Mouse (Mus musculus) left cerebral cortex, adult 2 months (tissue): ENCODE results near the gene Slc51b. TPM values are rescaled to one million over a fixed set of nuclear protein-coding genes. Genes with fewer than 3 reads are reported as not detected.

ENCODE experiments used
- DNase-seq, 2 experiments: peaks; one replicate each; pipeline ENCODE4 v3.0.0; 2021 to 2022; ENCODE audit warnings: low spot score in 2 of 2, mixed read lengths in 1 of 2; ENCODE audit errors: extremely low spot score in 1 of 2
- H3K27ac ChIP-seq: fragments of 200-600 bp; 2 replicates; pipeline ENCODE4 v1.8.1; 2022
- H3K4me3 ChIP-seq: fragments of 200-600 bp; 2 replicates; pipeline ENCODE4 v1.8.1; 2022
- CTCF ChIP-seq: fragments of 200-600 bp; IDR thresholded peaks from 2 replicates; pipeline ENCODE4 v1.8.1; 2022; ENCODE audit warnings: antibody characterized with exemption, mild to moderate bottlenecking, moderate library complexity
- intact Hi-C: fragments of 180-260 bp; cut with DNase I; formaldehyde crosslinking; loops from one replicate; pipeline ENCODE4 v1.15.1; 2025
- total RNA-seq, 2 experiments: library from RNA; stranded (reverse); gene quantifications; 2 replicates each; pipeline ENCODE4 v1.2.3; 2021

Slc51b gene
- total RNA-seq, 2 experiments from 2014 or later: not detected

DNA sequence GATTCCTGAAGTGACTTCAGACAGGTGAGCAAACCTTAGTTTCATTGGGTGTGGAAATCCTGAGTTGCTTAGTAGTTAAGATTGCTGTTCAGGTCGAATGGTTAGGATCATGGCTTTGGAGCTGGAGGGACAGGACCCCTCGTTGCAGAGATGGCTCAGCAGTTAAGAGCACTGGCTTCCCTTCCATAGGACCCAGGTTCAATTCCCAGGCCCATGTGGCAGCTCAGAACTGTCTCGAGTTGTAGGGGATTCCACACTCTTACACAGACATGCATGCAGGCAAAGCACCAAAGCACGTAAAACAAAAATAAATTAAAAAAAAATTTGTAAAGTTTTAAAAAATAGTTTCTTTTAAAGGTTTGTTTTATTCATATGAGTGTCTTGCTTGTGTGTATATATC lies 12.5 kb upstream of the Slc51b start:
- Histone ChIP-seq H3K4me3 (peak overlapping the region; percentile 88), H3K27ac (no peak overlapping the region; the same call in 1 of the 2 replicates)
- TF ChIP-seq CTCF: no peak
- DNase-seq: no peak
- intact Hi-C loops: loop anchor here (1.0 kb wide), 1 partner anchor 25 kb away; the partner anchor contains the start of gene Spg21

DNA sequence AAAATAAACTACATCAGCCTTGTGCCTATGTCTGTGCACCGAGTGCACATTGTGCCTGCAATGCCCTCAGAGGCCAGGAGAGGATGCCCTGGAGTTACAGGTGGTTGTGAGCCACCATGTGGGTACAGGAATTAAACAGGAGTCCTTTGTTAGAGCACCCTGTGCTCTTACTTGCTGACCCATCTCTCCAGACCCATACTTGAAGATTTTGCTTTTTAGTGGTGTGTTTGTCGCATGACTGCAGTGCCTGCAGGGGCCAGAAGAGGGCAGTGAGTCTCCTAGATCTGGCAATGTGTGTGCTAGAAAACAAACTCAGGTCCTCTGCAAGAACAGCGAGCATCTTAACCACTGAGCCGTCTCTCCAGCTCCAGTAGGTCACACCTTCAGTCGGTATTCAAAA lies 11.4 kb upstream of the Slc51b start:
- H3K4me3 ChIP-seq: no peak overlapping the region
- intact Hi-C loops: no loop called here
- no peak overlapping the region for H3K27ac ChIP-seq
- TF ChIP-seq CTCF: peak; percentile 53
- DNase-seq: peak in 1 of 2 experiments; percentile 32

DNA sequence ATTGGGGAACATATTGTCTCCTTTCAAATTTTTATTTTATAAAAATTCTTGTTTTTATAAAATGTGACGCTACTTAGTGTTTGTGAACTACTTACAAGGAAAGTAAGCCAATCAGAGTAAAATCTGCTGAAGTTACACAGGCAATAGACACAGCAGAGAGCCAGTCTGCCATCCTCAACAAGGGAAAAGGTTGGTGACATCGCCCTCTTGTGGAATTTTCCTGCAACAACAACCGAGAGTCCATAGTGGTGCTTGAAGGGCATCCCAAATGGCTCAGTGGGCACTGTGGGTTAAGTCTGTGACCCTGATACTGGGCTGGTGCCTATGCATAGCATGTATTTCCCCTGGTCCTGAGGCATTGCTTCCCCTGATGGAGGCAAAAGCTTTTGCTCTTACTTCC lies 9.5 kb upstream of the Slc51b start:
- peak; percentile 84 to 89 for DNase-seq
- intact Hi-C loops: loop anchor here (1.0 kb wide), 2 partner anchors 39 to 60 kb away; no protein-coding TSS in a partner anchor
- peak; percentile 97 for TF ChIP-seq CTCF
- Histone ChIP-seq H3K27ac (no peak overlapping the region), H3K4me3 (no peak overlapping the region)

DNA sequence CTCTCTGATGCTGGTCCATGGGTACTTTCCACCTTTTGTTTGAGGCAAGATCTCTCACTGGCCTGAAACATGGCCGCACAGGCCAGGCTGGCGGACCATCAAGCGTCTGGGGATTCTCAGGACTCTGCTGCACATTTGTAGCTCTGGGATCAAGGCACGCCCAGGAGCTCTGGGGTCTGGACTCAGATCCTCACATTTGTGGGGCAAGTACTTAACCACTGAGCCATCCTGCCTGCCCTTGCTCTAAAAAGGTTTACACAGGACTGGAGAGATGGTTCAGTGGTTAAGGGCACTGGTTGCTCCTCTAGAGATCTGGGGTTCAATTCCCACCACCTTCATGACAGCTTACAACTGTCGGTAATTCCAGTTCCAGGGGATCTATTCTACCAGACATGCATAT lies 8.2 kb upstream of the Slc51b start:
- TF ChIP-seq CTCF: no peak
- no peak overlapping the region for H3K27ac ChIP-seq
- H3K4me3 ChIP-seq: no peak overlapping the region
- no peak for DNase-seq
- intact Hi-C loops: no loop called here

DNA sequence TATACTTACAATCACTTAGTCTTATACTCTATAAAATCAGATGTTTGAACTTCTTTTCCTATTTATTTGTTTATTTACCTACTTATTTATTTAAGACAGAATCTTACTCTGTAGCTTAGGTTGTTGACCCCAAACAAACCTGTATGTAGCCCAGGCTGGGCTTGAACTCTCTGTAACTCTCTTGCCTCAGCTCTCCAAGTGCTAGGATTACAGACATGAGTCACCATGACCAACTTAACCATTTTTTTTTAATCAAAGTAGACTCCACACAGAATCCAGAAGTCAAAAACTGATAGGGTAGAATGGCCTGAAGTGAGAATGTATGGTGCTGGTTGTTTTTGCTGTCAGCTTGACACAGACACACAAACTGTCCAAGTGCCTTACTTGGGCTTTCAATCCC lies 7.6 kb upstream of the Slc51b start:
- H3K27ac ChIP-seq: no peak overlapping the region
- H3K4me3 ChIP-seq: no peak overlapping the region
- intact Hi-C loops: no loop called here
- DNase-seq: no peak
- TF ChIP-seq CTCF: no peak

DNA sequence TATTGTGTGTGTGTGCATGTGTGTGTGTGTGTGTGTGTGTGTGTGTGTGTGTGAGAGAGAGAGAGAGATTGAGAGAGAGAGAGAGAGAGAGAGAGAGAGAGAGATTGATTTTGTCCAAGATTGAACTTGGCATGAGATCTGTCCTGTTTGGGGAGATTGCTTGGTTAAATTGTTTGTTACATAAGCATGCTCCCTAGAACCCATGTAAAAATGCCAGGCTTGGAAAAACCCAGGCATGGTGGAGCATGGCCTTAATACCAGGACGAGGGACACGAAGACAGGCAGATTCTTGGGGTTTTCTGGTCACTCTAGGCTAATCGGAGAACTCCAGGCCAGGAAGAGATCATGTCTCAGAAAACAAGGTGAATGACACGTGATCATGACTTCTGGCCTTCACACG lies 5.2 kb upstream of the Slc51b start:
- no peak overlapping the region for H3K27ac ChIP-seq
- H3K4me3 ChIP-seq: no peak overlapping the region
- TF ChIP-seq CTCF: no peak
- intact Hi-C loops: no loop called here
- no peak for DNase-seq

DNA sequence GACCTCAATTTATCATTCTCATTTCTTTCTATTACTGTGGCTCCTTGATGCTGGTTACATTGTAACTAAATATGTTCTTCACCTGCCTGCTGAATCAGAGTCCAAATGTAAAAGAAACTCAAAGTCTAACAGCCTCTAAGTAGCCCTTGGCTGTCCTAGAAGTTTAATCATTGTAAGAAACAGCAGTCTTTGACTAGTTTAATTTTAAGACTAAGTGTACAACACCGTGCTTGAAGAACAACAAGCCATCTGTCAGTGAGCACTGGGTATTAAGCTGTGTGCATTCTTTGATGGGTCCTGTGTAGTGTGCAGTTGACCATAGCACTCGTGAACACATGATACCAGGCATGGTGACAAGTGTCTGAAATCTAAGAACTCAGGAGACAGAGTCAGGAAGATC lies 4.8 kb upstream of the Slc51b start:
- TF ChIP-seq CTCF: no peak
- intact Hi-C loops: no loop called here
- Histone ChIP-seq H3K4me3 (no peak overlapping the region), H3K27ac (no peak overlapping the region)
- no peak for DNase-seq

DNA sequence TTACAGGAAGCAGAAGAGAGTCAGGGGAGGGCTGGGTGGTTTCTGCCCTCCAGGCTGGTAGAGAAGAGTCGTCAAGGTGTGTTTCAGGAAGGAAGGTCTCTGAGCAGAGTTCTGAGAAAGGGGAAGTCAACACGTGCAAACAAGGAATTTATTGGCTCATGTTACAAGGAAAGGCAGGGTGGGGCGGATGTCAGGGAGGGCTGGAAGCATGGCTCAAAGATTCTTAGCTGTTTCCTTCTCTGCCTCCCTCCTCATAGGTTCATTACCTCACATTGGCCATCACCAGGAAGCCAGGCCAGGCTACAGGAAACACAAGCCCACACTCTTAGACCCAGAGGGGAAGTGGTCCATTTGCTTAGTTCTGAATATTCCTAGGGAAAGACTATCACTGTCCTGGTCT lies 1.6 kb upstream of the Slc51b start:
- intact Hi-C loops: no loop called here
- no peak for TF ChIP-seq CTCF
- H3K4me3 ChIP-seq: no peak overlapping the region
- DNase-seq: no peak
- H3K27ac ChIP-seq: no peak overlapping the region

DNA sequence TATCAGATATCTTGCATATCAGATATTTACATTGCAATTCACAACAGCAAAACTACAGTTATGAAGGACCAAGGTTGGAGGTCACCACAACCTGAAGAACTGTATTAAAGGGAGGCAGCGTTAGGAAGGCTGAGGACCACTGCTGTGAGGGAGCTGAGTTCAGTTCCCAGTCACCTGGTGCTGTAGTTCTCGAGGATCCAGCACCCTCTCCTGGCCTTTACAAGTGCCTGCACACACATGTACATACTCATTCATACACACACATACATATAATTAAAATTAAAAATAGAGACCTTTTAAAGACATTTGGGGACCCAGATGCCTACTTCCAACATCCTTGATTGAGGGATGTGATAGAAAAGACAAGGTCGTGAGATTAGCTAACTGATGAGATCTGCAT lies 3.1 kb downstream of the Slc51b start:
- no peak for DNase-seq
- intact Hi-C loops: no loop called here
- no peak; the same call in none of the 2 replicates for TF ChIP-seq CTCF
- H3K4me3 ChIP-seq: no peak overlapping the region
- no peak overlapping the region for H3K27ac ChIP-seq

DNA sequence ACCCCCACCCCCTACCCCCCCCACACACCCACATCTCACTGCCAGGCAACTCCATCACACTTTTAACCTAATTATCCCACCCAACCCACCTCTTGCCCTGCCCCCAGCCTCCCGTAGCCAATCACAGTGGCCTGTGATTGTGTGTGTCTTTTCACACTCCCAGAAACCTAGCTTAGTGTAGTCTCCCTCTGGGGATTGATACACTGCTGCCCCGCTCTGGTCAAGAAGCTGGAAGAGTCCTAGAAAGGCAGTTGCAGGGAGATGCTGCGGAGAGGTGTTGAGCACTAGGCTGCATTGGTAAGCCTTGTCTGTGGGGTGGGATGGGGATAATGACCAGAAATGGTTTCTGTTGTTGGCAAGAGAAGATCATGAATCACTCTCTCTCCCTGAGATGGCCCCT lies 5.0 kb downstream of the Slc51b start:
- DNase-seq: no peak
- H3K27ac ChIP-seq: no peak overlapping the region
- intact Hi-C loops: no loop called here
- TF ChIP-seq CTCF: no peak; the same call in none of the 2 replicates
- no peak overlapping the region for H3K4me3 ChIP-seq

DNA sequence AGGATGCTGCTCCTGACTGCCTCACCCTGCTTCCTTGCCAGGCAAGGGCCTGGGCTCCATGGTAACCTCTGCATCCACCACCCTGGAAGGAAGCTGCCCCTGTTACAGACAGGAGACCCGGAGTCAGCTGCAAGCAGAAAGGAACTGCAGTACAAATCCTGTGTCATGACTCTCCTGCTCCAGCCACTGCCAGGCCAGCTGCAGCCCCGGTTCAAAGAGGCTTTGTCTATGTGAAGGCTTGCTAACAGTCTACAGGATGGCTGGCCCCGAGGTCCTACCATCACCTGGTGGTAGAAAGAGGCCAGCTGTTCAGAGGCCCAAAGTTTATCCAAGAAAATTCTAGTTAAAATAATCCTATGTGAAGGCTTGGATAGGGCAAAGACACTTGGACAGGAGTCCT lies 11.4 kb downstream of the Slc51b start:
- intact Hi-C loops: no loop called here
- H3K27ac ChIP-seq: peak overlapping the region; percentile 37

DNA sequence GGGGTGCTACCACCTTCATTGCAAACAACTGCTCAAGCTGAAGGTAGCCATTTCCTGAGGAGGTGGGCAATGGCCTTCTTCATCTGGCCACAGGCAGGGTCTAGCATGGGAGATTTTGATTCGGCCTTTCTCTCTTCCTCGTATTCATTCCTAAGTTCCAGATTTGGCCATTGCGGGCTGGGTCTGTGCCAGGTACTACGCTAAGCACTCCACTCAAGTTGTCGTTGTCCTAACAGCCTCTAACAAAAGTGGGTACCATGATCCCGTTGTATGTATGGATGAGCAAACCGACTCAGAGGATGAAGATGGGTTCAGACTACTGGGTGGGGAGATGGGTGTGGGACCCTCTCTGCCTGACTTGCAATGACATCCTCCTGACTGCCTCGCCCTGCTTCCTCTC lies 12.4 kb downstream of the Slc51b start:
- Histone ChIP-seq H3K4me3 (no peak overlapping the region), H3K27ac (no peak overlapping the region)
- intact Hi-C loops: no loop called here
- no peak for TF ChIP-seq CTCF
- no peak for DNase-seq

More for the DNA sequence above, 11.4 kb downstream of the Slc51b start:
- H3K4me3 ChIP-seq: no peak overlapping the region
- no peak for TF ChIP-seq CTCF
- no peak for DNase-seq

DNA sequence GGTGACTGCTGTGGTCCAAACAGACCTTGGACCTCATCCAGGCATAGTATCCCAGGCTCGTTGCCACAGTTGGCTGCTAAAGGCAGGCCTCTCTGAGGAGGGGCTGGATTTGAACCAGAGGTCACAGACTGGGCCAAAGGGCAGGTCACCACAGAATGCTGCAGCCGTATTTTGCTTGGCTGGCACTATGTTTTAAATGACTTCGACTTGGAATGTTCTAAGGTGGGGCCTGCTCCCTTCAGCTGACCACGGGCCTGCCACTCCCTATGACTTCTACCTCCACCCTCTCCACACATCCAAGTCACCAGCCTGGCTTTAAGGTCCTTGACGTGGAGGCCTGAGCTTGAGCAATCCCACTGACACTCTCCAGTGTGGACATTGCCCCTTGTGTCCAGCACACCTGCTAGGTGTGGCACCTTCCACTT lies 13.9 kb downstream of the Slc51b start:
- Histone ChIP-seq H3K4me3 (no peak overlapping the region), H3K27ac (no peak overlapping the region)
- no peak for DNase-seq
- TF ChIP-seq CTCF: no peak
- intact Hi-C loops: no loop called here
